Mouse (Mus musculus): Measurements from ENCODE around the gene Wasf3. TPM values are rescaled to one million over a fixed set of nuclear protein-coding genes. Genes with fewer than 3 reads are reported as not detected.
A peak's percentile ranks its signal among the peaks of the same experiment; 100 is the strongest.
"Not testable (repeated sequence)": the region's sequence is repeated elsewhere in the genome, so short reads cannot be mapped to it uniquely, and the experiment has no call there.

Wasf3 gene
- polyA plus RNA-seq, 1 experiment from 2014 or later = 19.0 TPM

DNA sequence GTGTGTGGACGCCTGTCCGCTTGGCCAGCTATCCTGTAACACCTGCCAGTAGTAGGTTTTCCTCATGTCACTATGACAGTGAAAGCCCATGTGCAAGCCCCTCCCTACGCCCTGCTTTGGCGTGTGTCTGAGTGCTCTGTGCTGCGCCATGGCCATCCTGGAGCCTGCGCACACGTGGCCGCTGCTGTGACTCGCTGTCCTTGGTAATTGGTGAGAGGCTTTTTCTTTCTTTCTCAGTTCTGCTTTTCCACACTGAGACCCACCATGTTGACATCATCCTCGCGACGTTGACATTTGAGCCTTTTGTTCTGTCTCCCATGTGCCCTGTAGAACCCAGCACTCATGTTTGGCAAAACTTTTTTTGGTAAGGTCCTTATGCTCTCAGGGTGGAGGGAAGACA is 87.0 kb downstream of the Wasf3 start:
- DNase-seq (ENCODE audit: low read depth, low spot score) (no peak), ATAC-seq (peak; percentile 44)
- in situ Hi-C loops (cut with MboI; ENCODE audit: low pct_unique_long_range_greater_than_20kb) = loop anchor here (25.0 kb wide), 1 partner anchor 285 kb away; the partner anchor contains the start of gene 1700001J03Rik
- no peaks in the 10 kb centered on the region for H3K27me3 ChIP-seq
- ChIA-PET CTCF (interaction anchor here (0.7 kb wide), 1 partner anchor 49 kb away, joined by 3 read pairs; no protein-coding TSS in a partner anchor), POLR2A (interaction anchor here (0.6 kb wide), 1 partner anchor 1629 kb away, joined by 7 read pairs; no protein-coding TSS in a partner anchor)
- no peak for TF ChIP-seq CTCF (IDR thresholded peaks at IDR 0.05)

GRCm38 (mm10) chr5:146479564-146479963 is 94.8 kb downstream of the Wasf3 start:
- peak; percentile 72 for TF ChIP-seq CTCF (IDR thresholded peaks at IDR 0.05)
- CTCF ChIA-PET; ATAC-seq; DNase-seq (ENCODE audit: low read depth, low spot score); POLR2A ChIA-PET; H3K27me3 ChIP-seq: not testable (repeated sequence)
- in situ Hi-C loops (cut with MboI; ENCODE audit: low pct_unique_long_range_greater_than_20kb) = loop anchor here (5.0 kb wide), 1 partner anchor 102 kb away; no protein-coding TSS in a partner anchor

GRCm38 (mm10) chr5:146481665-146482064 is 96.9 kb downstream of the Wasf3 start, which contains the start of gene Gm6408:
Gene Gm6408 (plus strand): TSS chr5:146481965.
- POLR2A ChIA-PET; CTCF ChIA-PET; in situ Hi-C loops (cut with MboI; ENCODE audit: low pct_unique_long_range_greater_than_20kb); DNase-seq (ENCODE audit: low read depth, low spot score); H3K27me3 ChIP-seq; ATAC-seq: not testable (repeated sequence)

DNA sequence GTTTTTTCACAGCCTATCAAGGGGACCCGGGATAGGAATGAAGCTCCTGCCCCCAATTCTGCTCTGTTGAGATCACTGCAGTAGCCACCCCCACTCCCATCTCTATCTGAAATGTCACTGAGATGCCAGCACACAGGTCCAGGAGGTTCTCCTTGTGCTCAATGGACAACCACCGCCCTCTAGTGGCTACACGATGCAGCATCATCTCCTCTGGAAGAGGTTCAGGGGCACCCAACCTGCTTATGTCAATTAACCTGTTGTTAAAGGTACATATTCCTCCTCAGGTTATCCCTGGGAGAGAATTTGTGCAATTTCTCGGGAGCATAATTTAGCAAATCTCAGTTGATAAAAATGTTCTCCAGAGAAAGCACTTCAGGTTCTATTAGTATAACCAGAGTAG is 104.2 kb downstream of the Wasf3 start:
- H3K27me3 ChIP-seq; ATAC-seq; DNase-seq (ENCODE audit: low read depth, low spot score); CTCF ChIA-PET; POLR2A ChIA-PET; in situ Hi-C loops (cut with MboI; ENCODE audit: low pct_unique_long_range_greater_than_20kb): not testable (repeated sequence)
- TF ChIP-seq CTCF (IDR thresholded peaks at IDR 0.05) = peak; percentile 66

GRCm38 (mm10) chr5:146491063-146491462 is 106.3 kb downstream of the Wasf3 start, which contains the start of gene Gm6370:
Gene Gm6370 (plus strand): TSS chr5:146491363.
- H3K27me3 ChIP-seq; in situ Hi-C loops (cut with MboI; ENCODE audit: low pct_unique_long_range_greater_than_20kb); ATAC-seq; DNase-seq (ENCODE audit: low read depth, low spot score); POLR2A ChIA-PET; CTCF ChIA-PET: not testable (repeated sequence)

DNA sequence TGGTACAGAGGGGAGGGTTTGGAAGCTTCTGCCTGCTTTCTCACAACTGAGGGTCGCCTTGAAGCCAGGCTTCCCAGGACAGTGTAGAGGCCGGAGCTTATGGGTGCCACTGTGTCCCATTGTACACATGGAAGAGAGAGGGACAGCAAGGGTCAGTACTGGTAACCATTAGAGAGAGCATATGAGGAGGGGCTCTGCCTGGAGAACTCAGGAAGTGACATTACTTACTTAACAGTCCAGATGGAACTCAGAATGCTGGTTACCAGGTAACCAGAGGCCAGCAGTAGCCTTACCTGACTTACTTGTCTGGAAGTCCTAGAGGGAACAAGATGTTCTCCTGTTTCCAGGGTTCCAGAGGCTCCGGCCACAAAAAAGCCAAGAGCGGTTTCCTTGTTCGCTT is 117.3 kb downstream of the Wasf3 start, which contains the start of gene 4930449I24Rik:
TSS of gene 4930449I24Rik (plus strand) at position 301 of the 400 bp plus-strand sequence.
- in situ Hi-C loops (cut with MboI; ENCODE audit: low pct_unique_long_range_greater_than_20kb); CTCF ChIA-PET; DNase-seq (ENCODE audit: low read depth, low spot score); ATAC-seq; POLR2A ChIA-PET; H3K27me3 ChIP-seq: not testable (repeated sequence)

GRCm38 (mm10) chr5:146513823-146514222 is 129.0 kb downstream of the Wasf3 start, which contains the start of gene Gm3402:
Gene Gm3402 (plus strand): TSS chr5:146514123.
- H3K27me3 ChIP-seq; POLR2A ChIA-PET; CTCF ChIA-PET; DNase-seq (ENCODE audit: low read depth, low spot score); ATAC-seq; in situ Hi-C loops (cut with MboI; ENCODE audit: low pct_unique_long_range_greater_than_20kb): not testable (repeated sequence)

Other genes with a start within 250 kb of the Wasf3 start
- not detected for gene Gm5565, start 224.4 kb upstream of the Wasf3 start, polyA plus RNA-seq (2021)
- gene Gm6309, start 214.3 kb upstream of the Wasf3 start, polyA plus RNA-seq (2021) = not detected
- gene 1700001J03Rik, start 199.7 kb upstream of the Wasf3 start, polyA plus RNA-seq (2021) = not detected
- gene Rnf6, start 163.4 kb upstream of the Wasf3 start, polyA plus RNA-seq (2021) = 82.9 TPM
- gene Cdk8, start 153.8 kb upstream of the Wasf3 start, polyA plus RNA-seq (2021) = 44.3 TPM
- gene Gm6408, start 97.0 kb downstream of the Wasf3 start, polyA plus RNA-seq (2021) = not detected
- not detected for gene Gm6370, start 106.4 kb downstream of the Wasf3 start, polyA plus RNA-seq (2021)
- not detected for gene 4930449I24Rik, start 117.4 kb downstream of the Wasf3 start, polyA plus RNA-seq (2021)
- gene Gm3402, start 129.1 kb downstream of the Wasf3 start, polyA plus RNA-seq (2021) = not detected
- gene Gm3404, start 140.8 kb downstream of the Wasf3 start, polyA plus RNA-seq (2021) = not detected
- gene Gm3409, start 152.7 kb downstream of the Wasf3 start, polyA plus RNA-seq (2021) = not detected
- gene Gm3415, start 171.2 kb downstream of the Wasf3 start, polyA plus RNA-seq (2021) = not detected
- 0.03 TPM for gene Gpr12, start 200.3 kb downstream of the Wasf3 start, polyA plus RNA-seq (2021)

All from Patski (cell line).